Mouse (Mus musculus): ENCODE measurements around the gene 4930449I24Rik. TPM values are rescaled to one million over a fixed set of nuclear protein-coding genes. Genes with fewer than 3 reads are reported as not detected.
"Not testable (repeated sequence)": the region's sequence is repeated elsewhere in the genome, so short reads cannot be mapped to it uniquely, and the experiment has no call there.

Gene 4930449I24Rik
- not detected in 2 replicates for polyA plus RNA-seq (2012; rRNA removed)

GRCm38 (mm10) chr5:146502099-146502498 is at the start of gene 4930449I24Rik:
Gene 4930449I24Rik, plus strand, starts transcription at chr5:146502399.
- H3K36me3 ChIP-seq (ENCODE audit: control insufficient read depth, insufficient read depth, low read length); H3K4me1 ChIP-seq (ENCODE audit: control insufficient read depth, insufficient read depth, insufficient read length, low read length); H3K27ac ChIP-seq (ENCODE audit: insufficient read depth, low read depth, low read length); H3K4me3 ChIP-seq (ENCODE audit: low read depth, low read length); H3K27me3 ChIP-seq (ENCODE audit: control insufficient read depth, insufficient read depth, low read length): not testable (repeated sequence)
- WGBS = no CpG with 5 or more reads among the region's 5 CpGs

GRCm38 (mm10) chr5:146453556-146453955 is 48.6 kb upstream of the 4930449I24Rik start:
- no peaks in the 10 kb centered on the region for H3K27me3 ChIP-seq (ENCODE audit: control insufficient read depth, insufficient read depth, low read length)
- no peak overlapping the region for H3K4me3 ChIP-seq (ENCODE audit: low read depth, low read length)
- no peak overlapping the region for H3K27ac ChIP-seq (ENCODE audit: insufficient read depth, low read depth, low read length)
- no peaks in the 10 kb centered on the region for H3K36me3 ChIP-seq (ENCODE audit: control insufficient read depth, insufficient read depth, low read length)
- 87% methylated on average over 6 of the region's 6 CpGs for WGBS
- TF ChIP-seq POLR2A (IDR thresholded peaks at IDR 0.05; ENCODE audit: low read depth, low read length) = no peak
- no peak for TF ChIP-seq CTCF (IDR thresholded peaks at IDR 0.05; ENCODE audit: extremely low read depth, insufficient read length, insufficient replicate concordance, low read depth, low read length)
- no peaks in the 10 kb centered on the region for H3K4me1 ChIP-seq (ENCODE audit: control insufficient read depth, insufficient read depth, insufficient read length, low read length)

- WGBS = 80% methylated on average over 8 of the region's 8 CpGs
- H3K27me3 ChIP-seq (ENCODE audit: control insufficient read depth, insufficient read depth, low read length) = no peaks in the 10 kb centered on the region
- H3K4me3 ChIP-seq (ENCODE audit: low read depth, low read length) = no peak overlapping the region
- H3K4me1 ChIP-seq (ENCODE audit: control insufficient read depth, insufficient read depth, insufficient read length, low read length) = no peaks in the 10 kb centered on the region
- H3K27ac ChIP-seq (ENCODE audit: insufficient read depth, low read depth, low read length) = no peak overlapping the region
- H3K36me3 ChIP-seq (ENCODE audit: control insufficient read depth, insufficient read depth, low read length) = no peaks in the 10 kb centered on the region
- TF ChIP-seq POLR2A (IDR thresholded peaks at IDR 0.05; ENCODE audit: low read depth, low read length) (no peak), CTCF (IDR thresholded peaks at IDR 0.05; ENCODE audit: extremely low read depth, insufficient read length, insufficient replicate concordance, low read depth, low read length) (no peak)
Observed at GRCm38 (mm10) chr5:146461612-146462011, 40.6 kb upstream of the 4930449I24Rik start.

GRCm38 (mm10) chr5:146466663-146467062 is 35.5 kb upstream of the 4930449I24Rik start:
- Histone ChIP-seq H3K4me1 (ENCODE audit: control insufficient read depth, insufficient read depth, insufficient read length, low read length) (no peaks in the 10 kb centered on the region), H3K27me3 (ENCODE audit: control insufficient read depth, insufficient read depth, low read length) (no peaks in the 10 kb centered on the region), H3K36me3 (ENCODE audit: control insufficient read depth, insufficient read depth, low read length) (no peaks in the 10 kb centered on the region), H3K27ac (ENCODE audit: insufficient read depth, low read depth, low read length) (no peak overlapping the region), H3K4me3 (ENCODE audit: low read depth, low read length) (no peak overlapping the region)
- WGBS = 94% methylated on average over 19 of the region's 19 CpGs
- no peak for TF ChIP-seq POLR2A (IDR thresholded peaks at IDR 0.05; ENCODE audit: low read depth, low read length)
- no peak for TF ChIP-seq CTCF (IDR thresholded peaks at IDR 0.05; ENCODE audit: extremely low read depth, insufficient read length, insufficient replicate concordance, low read depth, low read length)

GRCm38 (mm10) chr5:146468311-146468710 is 33.9 kb upstream of the 4930449I24Rik start:
- Histone ChIP-seq H3K27me3 (ENCODE audit: control insufficient read depth, insufficient read depth, low read length) (no peaks in the 10 kb centered on the region), H3K4me3 (ENCODE audit: low read depth, low read length) (no peak overlapping the region), H3K4me1 (ENCODE audit: control insufficient read depth, insufficient read depth, insufficient read length, low read length) (no peaks in the 10 kb centered on the region), H3K36me3 (ENCODE audit: control insufficient read depth, insufficient read depth, low read length) (no peaks in the 10 kb centered on the region), H3K27ac (ENCODE audit: insufficient read depth, low read depth, low read length) (no peak overlapping the region)
- no peak for TF ChIP-seq POLR2A (IDR thresholded peaks at IDR 0.05; ENCODE audit: low read depth, low read length)
- 89% methylated on average over 9 of the region's 9 CpGs for WGBS

GRCm38 (mm10) chr5:146470821-146471220 is 31.4 kb upstream of the 4930449I24Rik start:
- Histone ChIP-seq H3K27ac (ENCODE audit: insufficient read depth, low read depth, low read length) (no peak overlapping the region), H3K36me3 (ENCODE audit: control insufficient read depth, insufficient read depth, low read length) (no peaks in the 10 kb centered on the region), H3K27me3 (ENCODE audit: control insufficient read depth, insufficient read depth, low read length) (no peaks in the 10 kb centered on the region), H3K4me3 (ENCODE audit: low read depth, low read length) (no peak overlapping the region), H3K4me1 (ENCODE audit: control insufficient read depth, insufficient read depth, insufficient read length, low read length) (no peaks in the 10 kb centered on the region)
- TF ChIP-seq CTCF (IDR thresholded peaks at IDR 0.05; ENCODE audit: extremely low read depth, insufficient read length, insufficient replicate concordance, low read depth, low read length) (no peak), POLR2A (IDR thresholded peaks at IDR 0.05; ENCODE audit: low read depth, low read length) (no peak)
- 67% methylated on average over 9 of the region's 9 CpGs for WGBS

- 37% methylated on average over 5 of the region's 5 CpGs for WGBS
Observed at GRCm38 (mm10) chr5:146471311-146471710, 30.9 kb upstream of the 4930449I24Rik start.

GRCm38 (mm10) chr5:146471821-146472220 is 30.4 kb upstream of the 4930449I24Rik start:
- Histone ChIP-seq H3K27me3 (ENCODE audit: control insufficient read depth, insufficient read depth, low read length) (no peaks in the 10 kb centered on the region), H3K36me3 (ENCODE audit: control insufficient read depth, insufficient read depth, low read length) (no peaks in the 10 kb centered on the region), H3K4me1 (ENCODE audit: control insufficient read depth, insufficient read depth, insufficient read length, low read length) (no peaks in the 10 kb centered on the region), H3K4me3 (ENCODE audit: low read depth, low read length) (no peak overlapping the region), H3K27ac (ENCODE audit: insufficient read depth, low read depth, low read length) (no peak overlapping the region)
- TF ChIP-seq POLR2A (IDR thresholded peaks at IDR 0.05; ENCODE audit: low read depth, low read length) (no peak), CTCF (IDR thresholded peaks at IDR 0.05; ENCODE audit: extremely low read depth, insufficient read length, insufficient replicate concordance, low read depth, low read length) (no peak)
- WGBS = 83% methylated on average over 12 of the region's 12 CpGs

More at GRCm38 (mm10) chr5:146471311-146471710, 30.9 kb upstream of the 4930449I24Rik start:
- TF ChIP-seq POLR2A (IDR thresholded peaks at IDR 0.05; ENCODE audit: low read depth, low read length) (no peak), CTCF (IDR thresholded peaks at IDR 0.05; ENCODE audit: extremely low read depth, insufficient read length, insufficient replicate concordance, low read depth, low read length) (no peak)
- Histone ChIP-seq H3K36me3 (ENCODE audit: control insufficient read depth, insufficient read depth, low read length) (no peaks in the 10 kb centered on the region), H3K27me3 (ENCODE audit: control insufficient read depth, insufficient read depth, low read length) (no peaks in the 10 kb centered on the region), H3K4me1 (ENCODE audit: control insufficient read depth, insufficient read depth, insufficient read length, low read length) (no peaks in the 10 kb centered on the region), H3K27ac (ENCODE audit: insufficient read depth, low read depth, low read length) (no peak overlapping the region), H3K4me3 (ENCODE audit: low read depth, low read length) (no peak overlapping the region)

Measured in small intestine, adult 2 months (tissue).